Mouse (Mus musculus) T-helper 17 cell (primary cell): Measurements from ENCODE around the gene Gpank1.

Experiments used
- in situ Hi-C, 2 experiments: fragments of 300-600 bp; cut with MboI, MseI; formaldehyde crosslinking; loops; 1 replicate in 1 of 2; 2 replicates in 1 of 2; pipeline ENCODE4 v1.15.1; 2025; ENCODE audit warnings: high pct_unique_total_duplicates in 2 of 2

Gene Gpank1

DNA sequence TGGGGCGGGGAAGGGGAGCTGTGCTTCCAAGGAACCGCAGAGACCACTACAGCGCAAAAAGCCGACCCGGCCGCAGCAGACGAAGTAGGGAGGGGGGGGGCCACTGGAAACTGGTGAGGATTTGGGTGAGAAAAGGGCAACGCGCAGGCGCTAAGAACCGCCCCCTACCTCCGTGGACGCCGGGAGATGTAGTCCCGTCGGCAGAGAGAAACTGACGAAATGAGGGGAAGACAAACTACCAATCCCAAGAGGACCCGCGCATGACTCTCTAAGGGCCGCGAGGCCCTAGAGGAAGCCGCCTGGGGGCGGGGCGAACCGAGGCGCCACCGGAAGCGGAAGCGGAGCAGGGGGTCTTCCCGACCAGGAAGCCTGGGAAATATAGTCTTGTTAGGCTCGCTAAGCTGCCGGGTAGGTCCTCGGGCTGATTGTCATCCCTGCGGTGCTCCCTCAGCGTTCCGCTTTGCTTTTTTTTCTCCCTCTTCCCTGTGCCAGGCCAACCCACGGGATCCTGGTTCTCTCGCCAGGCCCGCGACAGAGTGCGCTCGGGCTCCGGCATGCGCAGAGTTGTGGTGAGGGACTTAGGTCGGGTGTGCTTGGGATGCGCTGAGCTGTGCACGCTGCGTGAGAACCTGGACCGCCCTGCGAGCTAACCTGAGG is at the start of gene Gpank1:
Gene Gpank1, plus strand, starts transcription at position 313 of the 657 bp plus-strand sequence.
- in situ Hi-C loops = no loop called here

DNA sequence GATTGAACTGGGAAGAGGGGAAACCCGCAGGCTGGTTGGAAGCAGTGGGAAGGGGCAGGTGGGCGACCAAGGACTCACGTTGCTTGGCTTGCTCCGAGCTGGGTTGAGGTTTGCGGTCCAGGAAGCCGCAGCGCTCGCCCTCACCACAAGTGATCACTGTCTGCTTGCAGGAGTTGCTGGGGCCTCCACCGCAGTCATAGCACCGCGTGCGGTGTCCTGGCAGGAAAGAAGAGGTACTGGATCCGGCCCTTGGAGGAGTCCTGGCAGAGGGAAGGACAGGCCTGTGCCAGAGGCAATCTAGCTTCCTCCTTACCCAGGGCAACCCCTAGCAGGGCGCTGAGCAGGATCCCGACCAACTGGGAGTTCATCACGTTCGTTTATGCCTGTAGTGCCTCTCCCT is 47.2 kb upstream of the Gpank1 start:
- in situ Hi-C loops = no loop called here

- in situ Hi-C loops = no loop called here
Observed at GRCm38 (mm10) chr17:35076507-35077176, 44.6 kb upstream of the Gpank1 start, which contains the start of gene Ly6g6e. Ly6g6e (plus strand) TSS chr17:35076902.

DNA sequence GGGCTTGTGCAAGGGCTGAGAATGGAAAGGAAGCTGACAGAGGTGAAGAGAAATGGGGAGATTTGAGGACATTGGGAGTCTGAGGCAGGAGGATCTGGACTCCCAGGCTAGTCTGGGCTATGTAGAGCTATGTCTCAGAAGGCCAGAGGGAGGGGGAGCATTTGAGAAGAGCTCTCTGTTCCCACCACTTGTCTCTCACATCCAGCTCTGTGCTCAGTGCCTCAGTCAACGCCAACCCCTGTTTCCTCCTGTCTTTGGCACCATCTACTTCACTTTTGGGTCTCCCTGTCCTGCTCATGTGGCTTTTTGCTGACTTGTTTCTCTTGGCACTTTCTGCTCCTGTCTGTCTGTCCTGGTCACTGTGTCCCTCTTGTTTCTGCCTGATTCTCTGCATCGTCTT is 44.0 kb upstream of the Gpank1 start:
- in situ Hi-C loops = no loop called here

- in situ Hi-C loops = no loop called here
Observed at GRCm38 (mm10) chr17:35077786-35078233, 43.4 kb upstream of the Gpank1 start, which contains the start of gene Ly6g6d. Ly6g6d (minus strand) TSS chr17:35078065.

DNA sequence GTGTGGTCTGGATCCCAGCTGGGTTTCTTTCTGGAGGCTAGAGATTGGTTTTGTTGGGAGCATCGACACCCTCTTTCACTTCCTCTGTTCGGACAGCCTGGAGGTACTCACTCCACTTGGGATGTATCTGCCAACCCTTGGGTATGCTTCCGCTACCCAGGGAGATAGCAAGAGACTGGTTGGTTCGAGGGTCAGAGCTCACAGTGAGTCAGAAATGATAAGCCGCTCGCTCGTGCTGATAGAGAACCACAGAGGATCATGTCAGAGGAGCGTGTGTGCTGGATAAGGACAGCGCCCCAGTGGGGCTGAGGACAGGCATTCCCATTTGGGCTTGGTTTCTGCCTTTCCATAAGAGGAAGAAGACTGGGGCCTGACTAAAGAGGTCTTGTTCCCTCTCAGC is 41.5 kb upstream of the Gpank1 start:
- in situ Hi-C loops = no loop called here

DNA sequence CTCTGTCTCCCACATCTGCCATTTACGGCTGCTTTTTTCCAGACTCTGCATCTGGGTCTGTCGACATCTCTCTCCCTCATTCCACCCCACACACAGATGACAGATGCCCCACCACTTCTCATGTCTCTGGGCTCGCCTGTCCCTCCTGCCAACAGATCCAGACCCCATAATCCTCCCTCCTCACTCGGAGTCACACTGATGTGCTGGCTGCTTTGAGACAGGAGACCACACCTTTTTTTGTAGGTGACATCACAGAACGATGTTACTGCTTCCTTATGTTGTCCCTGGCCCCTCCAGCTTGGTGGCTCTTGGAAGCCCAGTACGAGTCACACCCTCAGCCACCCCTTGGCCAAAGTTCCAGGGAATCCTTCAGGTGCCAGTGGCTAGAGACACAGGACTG is 41.0 kb upstream of the Gpank1 start:
- in situ Hi-C loops = no loop called here

GRCm38 (mm10) chr17:35080710-35081109 is 40.5 kb upstream of the Gpank1 start:
- in situ Hi-C loops = no loop called here

GRCm38 (mm10) chr17:35082841-35083576 is 38.2 kb upstream of the Gpank1 start:
- in situ Hi-C loops = no loop called here

- in situ Hi-C loops = no loop called here
Observed at GRCm38 (mm10) chr17:35083929-35084497, 37.2 kb upstream of the Gpank1 start.

DNA sequence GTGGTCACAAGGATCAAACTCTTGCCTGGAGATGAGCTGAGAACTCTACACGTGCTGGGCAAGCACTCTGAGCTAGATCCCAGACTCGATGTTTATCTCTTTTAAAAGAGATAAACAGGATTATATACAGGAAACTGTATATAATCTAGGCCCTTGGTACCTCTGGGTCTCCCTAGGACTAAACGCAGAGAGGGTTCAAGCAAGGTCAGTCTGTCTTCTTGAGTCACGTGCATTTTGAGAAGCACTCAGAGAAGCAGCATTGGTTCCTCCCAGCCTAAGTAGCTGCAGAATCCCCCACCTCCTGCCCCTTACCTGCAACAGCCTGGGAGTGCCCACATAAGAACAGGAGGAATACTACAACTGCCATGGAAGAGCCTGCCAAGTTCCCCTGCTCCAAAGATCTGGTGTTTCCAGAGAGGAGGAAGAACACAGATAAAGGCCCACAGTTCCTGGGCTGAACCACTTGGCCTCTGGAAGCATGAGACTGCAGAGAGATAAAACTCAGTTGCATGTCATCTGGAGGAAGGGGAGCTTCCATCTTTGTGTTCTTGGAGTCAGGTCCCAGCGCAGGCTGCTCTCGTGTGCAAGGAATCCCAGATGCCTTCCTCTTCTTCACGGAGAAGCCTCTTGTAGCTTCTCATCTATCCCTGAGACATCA is 35.9 kb upstream of the Gpank1 start, which contains the start of gene Ly6g6f:
Gene Ly6g6f, minus strand, starts transcription at position 403 of the 658 bp plus-strand sequence.
- in situ Hi-C loops = no loop called here

- in situ Hi-C loops = no loop called here
Observed at GRCm38 (mm10) chr17:35088151-35088550, 33.1 kb upstream of the Gpank1 start.

DNA sequence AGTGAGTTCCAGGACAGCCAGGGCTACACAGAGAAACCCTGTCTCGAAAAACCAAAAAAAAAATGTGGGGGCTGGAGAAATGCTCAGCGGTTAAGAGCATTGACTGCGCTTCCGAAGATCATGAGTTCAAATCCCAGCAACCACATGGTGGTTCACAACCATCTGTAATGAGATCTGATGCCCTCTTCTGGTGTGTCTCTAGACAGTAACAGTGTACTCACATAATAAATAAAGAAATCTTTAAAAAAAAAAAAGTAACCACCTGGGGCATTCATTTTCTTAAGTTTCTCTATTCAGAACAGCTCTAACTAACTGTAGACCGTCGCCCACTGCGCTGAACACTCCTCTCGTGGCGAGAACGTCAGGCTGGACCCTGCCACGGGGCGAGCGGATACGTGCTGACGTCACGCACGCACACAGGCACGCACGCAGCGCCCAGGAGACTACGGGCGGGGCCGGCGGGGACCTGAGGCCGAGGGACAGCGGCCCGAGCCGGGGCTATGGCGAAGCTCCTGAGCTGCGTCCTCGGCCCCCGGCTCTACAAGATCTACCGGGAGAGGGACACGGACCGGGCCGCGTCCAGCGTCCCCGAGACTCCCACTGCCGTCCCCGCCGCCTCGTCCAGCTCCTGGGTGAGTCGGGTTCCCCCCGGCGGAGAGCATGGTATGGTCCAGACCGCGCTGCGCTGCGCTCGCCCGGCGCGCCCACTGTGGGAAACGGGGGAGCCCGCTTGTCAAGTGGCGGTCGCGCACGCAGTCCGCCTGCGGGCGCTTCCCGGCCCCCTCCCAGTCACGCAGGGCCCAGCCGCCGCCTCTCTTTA is 32.2 kb upstream of the Gpank1 start, which contains the start of gene Abhd16a:
Gene Abhd16a, plus strand, starts transcription at position 439 of the 820 bp plus-strand sequence.
- in situ Hi-C loops = no loop called here

DNA sequence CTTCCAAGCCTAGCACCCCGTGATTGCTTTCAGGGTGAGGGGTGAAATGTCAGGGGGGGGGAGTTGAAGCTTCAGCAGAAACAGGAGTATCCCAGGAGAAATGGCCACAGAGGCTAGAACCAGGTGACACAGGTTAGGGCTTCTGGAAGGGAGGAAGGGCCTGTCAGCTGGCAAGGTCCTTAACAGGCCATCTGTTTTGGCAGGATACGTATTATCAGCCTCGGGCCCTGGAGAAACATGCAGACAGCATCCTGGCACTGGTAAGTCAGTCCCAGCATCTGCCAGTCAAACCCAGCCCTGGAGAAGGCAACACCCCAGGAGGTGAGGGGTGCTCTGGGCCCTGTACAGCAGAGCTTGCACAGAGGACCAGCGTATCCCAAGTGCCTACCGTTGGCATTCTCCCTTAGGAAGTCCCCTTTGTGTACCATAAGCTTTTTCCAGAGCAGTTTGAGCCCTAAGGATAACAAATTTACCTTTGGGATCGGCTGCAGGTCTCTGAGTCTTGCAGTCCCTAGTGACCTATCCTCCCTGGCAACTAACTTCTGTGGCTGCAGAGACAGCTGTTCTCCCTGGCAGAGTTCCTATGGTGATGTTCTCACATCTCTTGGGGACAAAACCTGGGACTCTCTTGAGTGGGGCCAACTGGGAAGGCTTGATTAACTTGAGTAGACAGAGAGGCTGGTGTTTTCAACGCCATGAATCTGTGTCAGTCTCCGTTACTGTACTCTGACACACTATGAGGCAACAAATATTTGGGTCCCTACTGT is 30.9 kb upstream of the Gpank1 start:
- in situ Hi-C loops = no loop called here

- in situ Hi-C loops = no loop called here
Observed at GRCm38 (mm10) chr17:35092403-35093198, 28.7 kb upstream of the Gpank1 start.

DNA sequence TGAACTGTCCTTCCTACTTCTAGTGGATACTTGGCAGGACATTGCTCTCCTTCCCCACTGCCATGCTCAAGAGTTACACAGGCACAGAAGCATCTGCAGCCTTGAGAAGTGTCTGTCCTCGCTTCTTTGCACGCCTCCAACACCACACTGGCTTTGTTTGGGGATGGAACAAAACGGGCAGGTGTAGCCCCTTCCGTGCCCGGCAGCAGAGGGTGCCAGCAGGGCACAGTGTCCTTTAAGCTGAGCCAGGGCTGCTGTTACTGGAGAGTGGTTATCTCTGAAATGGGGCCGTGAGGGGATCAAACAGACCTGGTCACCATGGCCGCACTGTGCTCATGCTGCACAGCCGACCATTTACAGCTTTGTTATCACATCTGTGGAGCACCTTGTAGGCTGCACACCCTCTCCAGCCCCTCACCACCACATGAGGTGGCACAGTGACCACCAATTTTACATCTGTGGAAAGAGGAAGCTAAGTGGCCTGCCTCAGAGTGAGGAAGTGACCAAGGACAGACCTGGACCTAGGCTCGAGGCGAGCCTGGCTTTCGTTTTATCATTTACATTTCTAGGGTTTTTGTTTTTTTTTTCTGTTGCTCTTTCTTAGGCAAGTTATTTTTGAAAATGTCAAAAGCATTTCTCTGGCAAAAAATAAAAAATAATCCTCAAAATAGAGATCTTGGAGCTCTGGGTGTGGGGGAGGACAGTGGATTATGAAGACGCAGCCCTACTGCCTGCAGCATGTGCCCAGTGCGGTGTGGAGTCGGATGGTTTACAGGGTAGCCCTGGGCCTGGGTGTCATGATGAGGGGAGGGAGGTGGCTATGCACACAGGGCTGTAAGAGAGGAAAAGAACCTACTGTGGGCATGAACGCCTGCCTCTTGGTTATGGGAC is 26.5 kb upstream of the Gpank1 start:
- in situ Hi-C loops = no loop called here

- in situ Hi-C loops = no loop called here
Observed at GRCm38 (mm10) chr17:35096597-35096996, 24.7 kb upstream of the Gpank1 start.

- in situ Hi-C loops = no loop called here
Observed at GRCm38 (mm10) chr17:35097164-35097655, 24.0 kb upstream of the Gpank1 start.
